Mouse (Mus musculus) v-Abl transformed pro-B cells (cell line): ENCODE results near the gene Hes2.

ENCODE experiments used
- in situ Hi-C, 2 experiments: fragments of 400-800 bp; cut with MboI; formaldehyde crosslinking; loops; one replicate each; pipeline ENCODE4 v1.15.1; 2025; ENCODE audit not compliant: unreplicated experiment in 2 of 2

Gene Hes2

GRCm38 (mm10) chr4:152179946-152180660 is 21.4 kb downstream of the Hes2 start:
- in situ Hi-C loops = loop anchor here (10.0 to 25.0 kb wide), 5 partner anchors 255 to 1982 kb away; partner anchors contain the start of genes A430005L14Rik (in 1 of the 2), Megf6 (in 1 of the 2), Tprgl (in 1 of the 2) and Trp73 (in 1 of the 2)

- in situ Hi-C loops = loop anchor here (25.0 kb wide), 2 partner anchors 1780 to 1980 kb away; partner anchors contain the start of genes A430005L14Rik (in 1 of the 2), Megf6 (in 1 of the 2) and Tprgl (in 1 of the 2)
These were observed 23.5 kb downstream of the Hes2 start for GRCm38 (mm10) chr4:152182205-152182604.

GRCm38 (mm10) chr4:152184353-152185035 is 25.8 kb downstream of the Hes2 start:
- in situ Hi-C loops = loop anchor here (25.0 kb wide), 2 partner anchors 1778 to 1978 kb away; partner anchors contain the start of genes A430005L14Rik (in 1 of the 2), Megf6 (in 1 of the 2) and Tprgl (in 1 of the 2)

- in situ Hi-C loops = loop anchor here (25.0 kb wide), 2 partner anchors 1777 to 1977 kb away; partner anchors contain the start of genes A430005L14Rik (in 1 of the 2), Megf6 (in 1 of the 2) and Tprgl (in 1 of the 2)
These were observed 26.5 kb downstream of the Hes2 start for GRCm38 (mm10) chr4:152185137-152185509.

GRCm38 (mm10) chr4:152185510-152186204 is 27.0 kb downstream of the Hes2 start:
- in situ Hi-C loops = loop anchor here (25.0 kb wide), 2 partner anchors 1777 to 1977 kb away; partner anchors contain the start of genes A430005L14Rik (in 1 of the 2), Megf6 (in 1 of the 2) and Tprgl (in 1 of the 2)

GRCm38 (mm10) chr4:152186205-152187082 is 27.8 kb downstream of the Hes2 start:
- in situ Hi-C loops = loop anchor here (25.0 kb wide), 2 partner anchors 1776 to 1976 kb away; partner anchors contain the start of genes A430005L14Rik (in 1 of the 2), Megf6 (in 1 of the 2) and Tprgl (in 1 of the 2)

GRCm38 (mm10) chr4:152187142-152187541 is 28.5 kb downstream of the Hes2 start:
- in situ Hi-C loops = loop anchor here (25.0 kb wide), 2 partner anchors 1775 to 1975 kb away; partner anchors contain the start of genes A430005L14Rik (in 1 of the 2), Megf6 (in 1 of the 2) and Tprgl (in 1 of the 2)

- in situ Hi-C loops = loop anchor here (25.0 kb wide), 2 partner anchors 1774 to 1974 kb away; partner anchors contain the start of genes A430005L14Rik (in 1 of the 2), Megf6 (in 1 of the 2) and Tprgl (in 1 of the 2)
These were observed 30.0 kb downstream of the Hes2 start for GRCm38 (mm10) chr4:152188651-152189050.

GRCm38 (mm10) chr4:152189071-152189470 is 30.4 kb downstream of the Hes2 start:
- in situ Hi-C loops = loop anchor here (25.0 kb wide), 2 partner anchors 1773 to 1973 kb away; partner anchors contain the start of genes A430005L14Rik (in 1 of the 2), Megf6 (in 1 of the 2) and Tprgl (in 1 of the 2)

GRCm38 (mm10) chr4:152189691-152190090 is 31.0 kb downstream of the Hes2 start:
- in situ Hi-C loops = loop anchor here (25.0 kb wide), 2 partner anchors 1773 to 1973 kb away; partner anchors contain the start of genes A430005L14Rik (in 1 of the 2), Megf6 (in 1 of the 2) and Tprgl (in 1 of the 2)

GRCm38 (mm10) chr4:152190096-152190653 is 31.5 kb downstream of the Hes2 start:
- in situ Hi-C loops = loop anchor here (25.0 kb wide), 2 partner anchors 1772 to 1972 kb away; partner anchors contain the start of genes A430005L14Rik (in 1 of the 2), Megf6 (in 1 of the 2) and Tprgl (in 1 of the 2)

- in situ Hi-C loops = loop anchor here (25.0 kb wide), 2 partner anchors 1772 to 1972 kb away; partner anchors contain the start of genes A430005L14Rik (in 1 of the 2), Megf6 (in 1 of the 2) and Tprgl (in 1 of the 2)
These were observed 32.0 kb downstream of the Hes2 start for GRCm38 (mm10) chr4:152190701-152191100.

GRCm38 (mm10) chr4:152192569-152192968 is 33.9 kb downstream of the Hes2 start:
- in situ Hi-C loops = loop anchor here (25.0 kb wide), 2 partner anchors 1770 to 1970 kb away; partner anchors contain the start of genes A430005L14Rik (in 1 of the 2), Megf6 (in 1 of the 2) and Tprgl (in 1 of the 2)

- in situ Hi-C loops = loop anchor here (25.0 kb wide), 2 partner anchors 1768 to 1968 kb away; partner anchors contain the start of genes A430005L14Rik (in 1 of the 2), Megf6 (in 1 of the 2) and Tprgl (in 1 of the 2)
These were observed 36.0 kb downstream of the Hes2 start for GRCm38 (mm10) chr4:152194476-152195175.

GRCm38 (mm10) chr4:152196276-152196675 is 37.6 kb downstream of the Hes2 start:
- in situ Hi-C loops = loop anchor here (25.0 kb wide), 2 partner anchors 1766 to 1966 kb away; partner anchors contain the start of genes A430005L14Rik (in 1 of the 2), Megf6 (in 1 of the 2) and Tprgl (in 1 of the 2)

GRCm38 (mm10) chr4:152197545-152197944 is 38.9 kb downstream of the Hes2 start:
- in situ Hi-C loops = loop anchor here (25.0 kb wide), 2 partner anchors 1765 to 1965 kb away; partner anchors contain the start of genes A430005L14Rik (in 1 of the 2), Megf6 (in 1 of the 2) and Tprgl (in 1 of the 2)

- in situ Hi-C loops = loop anchor here (25.0 kb wide), 2 partner anchors 1763 to 1963 kb away; partner anchors contain the start of genes A430005L14Rik (in 1 of the 2), Megf6 (in 1 of the 2) and Tprgl (in 1 of the 2)
These were observed 41.0 kb downstream of the Hes2 start for GRCm38 (mm10) chr4:152199617-152200016.
